Mouse (Mus musculus): ENCODE measurements around the gene Adrm1.

DNA sequence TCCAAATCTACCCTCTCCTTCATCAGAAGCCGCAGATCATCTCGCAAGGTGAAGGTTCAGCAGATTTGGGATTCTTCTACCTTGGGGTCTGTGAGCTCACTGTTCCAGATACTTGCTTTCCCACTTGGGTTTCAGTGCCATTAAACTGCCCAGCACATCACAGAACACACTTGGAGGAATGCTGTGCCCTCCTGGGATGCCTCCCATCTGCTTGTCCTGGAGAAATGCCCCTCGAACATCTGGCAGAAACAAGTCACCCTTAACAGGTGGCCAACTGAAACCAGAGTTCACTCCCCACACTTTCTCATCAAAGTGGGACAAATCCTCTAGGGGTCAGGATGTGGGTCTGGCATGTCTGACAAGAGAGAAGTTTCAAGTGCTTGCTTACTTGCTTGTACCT, 12.7 kb upstream of the Adrm1 start:
- TF ChIP-seq CTCF (conservative IDR thresholded peaks at IDR 0.05; ENCODE audit: low read length) (no peak), NANOG (IDR thresholded peaks at IDR 0.05; ENCODE audit: borderline replicate concordance, low read length) (no peak), POU5F1 (IDR thresholded peaks at IDR 0.05; ENCODE audit: borderline replicate concordance, low read length) (no peak)

Data from E14TG2a.4 (cell line).